Mouse (Mus musculus) megakaryocyte progenitor cell, adult 5-6 weeks (primary cell): ENCODE data around the gene Olfr738. TPM values are rescaled to one million over a fixed set of nuclear protein-coding genes. Genes with fewer than 3 reads are reported as not detected.

Source experiments
- ATAC-seq: replicated peaks from 2 replicates; pipeline ENCODE4 v1.8.0; 2016; ENCODE audit warnings: mild to moderate bottlenecking, moderate TSS enrichment, inconsistent platforms; ENCODE audit not compliant: poor library complexity
- total RNA-seq, 2 experiments: library from RNA; stranded (forward) in 1 of 2; stranded (reverse) in 1 of 2; fragments of 157-497, 149-512 nt in 1 of 2; fragments of 200-1000 nt in 1 of 2; gene quantifications; 2 replicates each; pipeline versions ENCODE4 v1.2.3 to v1.2.4; 2015 to 2017

The Olfr738 gene
- not detected in 2 replicates for total RNA-seq (2015)
- total RNA-seq (2017), result not detected in 2 replicates

DNA sequence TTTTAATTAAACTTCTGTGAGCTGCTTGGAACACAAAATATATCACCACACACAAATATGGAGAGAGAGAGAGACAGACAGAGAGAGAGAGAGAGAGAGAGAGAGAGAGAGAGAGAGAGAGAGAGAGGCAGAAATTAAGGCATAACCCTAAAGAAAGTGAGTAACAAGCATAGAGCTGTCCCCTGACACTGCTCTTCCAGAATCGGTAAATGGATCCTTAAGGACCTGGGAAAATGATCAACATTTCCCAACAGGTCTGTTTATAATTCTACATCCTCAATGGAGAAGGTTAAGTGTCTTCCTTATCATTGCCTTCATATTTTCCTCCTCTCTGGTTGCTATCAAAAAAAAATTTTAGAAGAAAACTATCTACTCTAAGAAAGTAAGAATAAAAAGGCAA is at the start of gene Olfr738:
Gene Olfr738, plus strand, starts transcription at position 301 of the 400 bp plus-strand sequence.
- no peak for ATAC-seq

DNA sequence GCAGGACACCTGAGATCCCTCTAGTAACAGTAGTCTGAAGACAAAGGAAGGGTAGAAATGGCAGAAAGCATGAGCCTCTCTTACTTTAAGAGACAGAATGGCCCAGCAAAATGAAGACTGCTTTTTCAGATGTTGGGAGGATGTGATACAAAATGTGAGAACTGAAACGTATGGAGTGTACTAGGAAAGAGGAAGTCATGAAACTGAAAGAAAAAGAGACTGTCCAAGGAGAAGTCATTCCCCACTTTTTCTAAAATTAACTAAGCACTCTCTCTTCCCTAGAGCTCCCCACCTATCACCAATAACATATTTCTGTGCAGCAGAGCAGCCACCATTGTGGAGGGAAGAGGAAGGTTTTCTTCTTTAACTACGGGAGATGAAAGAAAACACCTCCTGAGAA is 49.8 kb upstream of the Olfr738 start, which contains the start of gene Tlr11:
Gene Tlr11, plus strand, starts transcription at position 322 of the 400 bp plus-strand sequence.
- ATAC-seq, result peak; percentile 89

DNA sequence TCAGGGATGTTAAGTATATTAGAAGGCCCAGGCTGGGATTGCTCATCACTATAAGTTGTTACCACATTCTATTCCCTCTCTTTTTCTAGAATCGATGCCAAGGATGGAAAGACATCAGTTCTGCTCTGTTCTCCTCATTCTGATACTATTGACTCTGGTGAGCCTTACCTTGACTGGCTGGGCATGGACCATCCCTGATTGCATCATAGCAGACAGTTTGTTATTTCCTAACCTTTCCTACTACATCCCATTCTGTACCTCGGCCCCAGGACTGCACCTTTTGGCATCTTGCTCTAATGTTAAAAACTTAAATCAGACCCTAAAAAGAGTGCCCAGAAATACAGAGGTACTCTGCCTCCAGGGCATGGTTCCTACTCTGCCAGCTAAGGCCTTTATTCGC is 46.9 kb upstream of the Olfr738 start:
- ATAC-seq, result no peak

DNA sequence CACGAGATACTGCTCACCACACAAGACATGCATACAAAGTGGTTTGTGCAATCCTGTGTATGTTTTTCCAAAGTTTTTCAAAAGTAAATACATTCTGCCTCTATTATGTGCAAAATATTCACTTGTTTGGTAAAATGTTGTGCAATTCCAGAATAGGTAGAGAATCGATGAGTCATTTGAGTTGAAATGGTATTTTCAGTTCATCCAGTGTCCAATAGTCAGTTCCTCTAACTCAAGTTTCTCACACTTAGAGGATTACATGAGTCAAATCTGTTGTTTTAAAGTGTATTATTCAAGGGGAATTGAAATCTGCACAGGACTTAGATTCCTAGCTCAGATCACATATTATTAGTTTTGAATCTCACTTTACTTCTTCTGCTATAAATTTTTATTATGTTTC is 43.8 kb upstream of the Olfr738 start:
- peak; percentile 31 for ATAC-seq

DNA sequence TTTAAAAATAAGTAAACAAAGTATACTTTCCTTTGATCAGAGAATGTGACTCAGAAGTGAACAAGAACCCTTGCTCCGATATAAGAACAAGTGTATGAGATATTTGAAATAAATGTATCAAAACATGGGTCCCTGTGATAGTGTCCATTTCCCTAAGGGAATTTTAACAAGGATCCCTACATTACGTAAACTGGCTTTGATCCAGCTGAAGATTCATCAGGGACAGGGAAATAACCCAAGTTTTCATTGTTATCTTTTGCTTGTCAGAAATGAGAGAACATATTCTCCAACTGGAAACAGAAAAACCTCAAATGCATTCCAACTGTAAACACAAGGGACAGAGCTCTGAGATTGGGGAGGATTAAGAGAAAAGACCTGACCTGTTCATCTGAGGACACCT is 26.5 kb upstream of the Olfr738 start, which contains the start of gene Olfr736:
Gene Olfr736, plus strand, starts transcription at position 301 of the 400 bp plus-strand sequence.
- ATAC-seq, result no peak

DNA sequence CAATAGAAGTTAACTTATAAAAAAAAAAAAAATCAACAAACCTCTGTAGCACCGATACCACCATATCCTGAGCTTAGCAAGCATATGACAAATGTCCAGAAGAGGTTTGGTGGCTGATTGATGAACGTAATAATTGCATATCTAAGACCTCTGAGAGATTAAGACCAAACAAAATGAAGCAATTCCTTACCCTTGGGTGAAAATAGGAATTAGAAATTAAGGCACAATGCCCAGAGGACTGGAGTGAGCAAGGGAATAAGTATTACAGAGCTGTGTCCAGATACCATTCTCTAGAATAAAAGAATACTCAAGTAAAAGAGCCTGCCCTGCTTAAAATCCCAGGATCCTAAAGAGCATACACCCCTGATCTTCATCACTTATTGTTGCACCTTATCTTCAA is 11.0 kb downstream of the Olfr738 start, which contains the start of gene Olfr739:
Gene Olfr739, plus strand, starts transcription at position 301 of the 400 bp plus-strand sequence.
- ATAC-seq, result no peak

DNA sequence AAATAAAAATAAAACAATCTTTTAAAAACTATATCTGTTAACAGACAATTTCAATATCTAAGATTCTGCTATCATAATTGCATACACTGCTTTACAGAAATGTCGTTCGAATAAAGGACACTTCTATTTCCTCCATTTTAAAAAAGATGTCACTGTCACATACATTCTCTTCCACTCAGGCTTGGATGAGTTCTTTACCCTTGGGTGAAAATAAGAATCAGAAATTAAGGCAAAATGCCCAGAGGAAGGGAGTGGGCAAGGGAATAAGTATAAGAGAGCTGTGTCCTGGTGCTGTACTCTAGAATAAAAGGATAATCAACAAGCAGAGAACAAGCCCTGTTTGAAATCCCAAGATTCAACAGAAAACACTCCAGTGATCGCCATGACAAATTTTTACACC is 37.9 kb downstream of the Olfr738 start, which contains the start of gene Olfr740:
Gene Olfr740, plus strand, starts transcription at position 301 of the 400 bp plus-strand sequence.
- no peak for ATAC-seq

Other genes starting within 250 kb of the Olfr738 start
- not detected in 2 replicates for gene Olfr730, start 219.4 kb upstream of the Olfr738 start, total RNA-seq (2015)
- gene Olfr730, start 219.4 kb upstream of the Olfr738 start, total RNA-seq (2017), result not detected in 2 replicates
- not detected in 2 replicates for gene Olfr731, start 165.7 kb upstream of the Olfr738 start, total RNA-seq (2015)
- not detected in 2 replicates for gene Olfr731, start 165.7 kb upstream of the Olfr738 start, total RNA-seq (2017)
- not detected in 2 replicates for gene Olfr732, start 123.4 kb upstream of the Olfr738 start, total RNA-seq (2015)
- not detected in 2 replicates for gene Olfr732, start 123.4 kb upstream of the Olfr738 start, total RNA-seq (2017)
- gene Olfr733, start 106.0 kb upstream of the Olfr738 start, total RNA-seq (2015), result not detected in 2 replicates
- not detected in 2 replicates for gene Olfr733, start 106.0 kb upstream of the Olfr738 start, total RNA-seq (2017)
- not detected in 2 replicates for gene Olfr734, start 80.8 kb upstream of the Olfr738 start, total RNA-seq (2015)
- not detected in 2 replicates for gene Olfr734, start 80.8 kb upstream of the Olfr738 start, total RNA-seq (2017)
- gene Olfr735, start 58.7 kb upstream of the Olfr738 start, total RNA-seq (2015), result not detected in 2 replicates
- gene Olfr735, start 58.7 kb upstream of the Olfr738 start, total RNA-seq (2017), result not detected in 2 replicates
- gene Tlr11, start 49.7 kb upstream of the Olfr738 start, total RNA-seq (2015), result 0.12 TPM in 1 of 2 replicates, not detected in the other
- gene Tlr11, start 49.7 kb upstream of the Olfr738 start, total RNA-seq (2017), result not detected in 2 replicates
- not detected in 2 replicates for gene Olfr736, start 26.4 kb upstream of the Olfr738 start, total RNA-seq (2015)
- gene Olfr736, start 26.4 kb upstream of the Olfr738 start, total RNA-seq (2017), result not detected in 2 replicates
- not detected in 2 replicates for gene Olfr739, start 11.1 kb downstream of the Olfr738 start, total RNA-seq (2015)
- not detected in 2 replicates for gene Olfr739, start 11.1 kb downstream of the Olfr738 start, total RNA-seq (2017)
- gene Olfr740, start 38.0 kb downstream of the Olfr738 start, total RNA-seq (2015), result not detected in 2 replicates
- gene Olfr740, start 38.0 kb downstream of the Olfr738 start, total RNA-seq (2017), result not detected in 2 replicates
- not detected in 2 replicates for gene Olfr741, start 65.2 kb downstream of the Olfr738 start, total RNA-seq (2015)
- not detected in 2 replicates for gene Olfr741, start 65.2 kb downstream of the Olfr738 start, total RNA-seq (2017)
- not detected in 2 replicates for gene Olfr742, start 96.0 kb downstream of the Olfr738 start, total RNA-seq (2015)
- gene Olfr742, start 96.0 kb downstream of the Olfr738 start, total RNA-seq (2017), result not detected in 2 replicates
- gene Olfr743, start 114.3 kb downstream of the Olfr738 start, total RNA-seq (2015), result not detected in 2 replicates
- not detected in 2 replicates for gene Olfr743, start 114.3 kb downstream of the Olfr738 start, total RNA-seq (2017)
- gene Olfr744, start 207.3 kb downstream of the Olfr738 start, total RNA-seq (2015), result not detected in 2 replicates
- not detected in 2 replicates for gene Olfr744, start 207.3 kb downstream of the Olfr738 start, total RNA-seq (2017)
- gene Olfr745, start 231.8 kb downstream of the Olfr738 start, total RNA-seq (2015), result not detected in 2 replicates
- gene Olfr745, start 231.8 kb downstream of the Olfr738 start, total RNA-seq (2017), result not detected in 2 replicates
- not detected in 2 replicates for gene Olfr746, start 239.5 kb downstream of the Olfr738 start, total RNA-seq (2015)
- not detected in 2 replicates for gene Olfr746, start 239.5 kb downstream of the Olfr738 start, total RNA-seq (2017)